Mouse (Mus musculus): ENCODE results near the gene Uchl1.

DNA sequence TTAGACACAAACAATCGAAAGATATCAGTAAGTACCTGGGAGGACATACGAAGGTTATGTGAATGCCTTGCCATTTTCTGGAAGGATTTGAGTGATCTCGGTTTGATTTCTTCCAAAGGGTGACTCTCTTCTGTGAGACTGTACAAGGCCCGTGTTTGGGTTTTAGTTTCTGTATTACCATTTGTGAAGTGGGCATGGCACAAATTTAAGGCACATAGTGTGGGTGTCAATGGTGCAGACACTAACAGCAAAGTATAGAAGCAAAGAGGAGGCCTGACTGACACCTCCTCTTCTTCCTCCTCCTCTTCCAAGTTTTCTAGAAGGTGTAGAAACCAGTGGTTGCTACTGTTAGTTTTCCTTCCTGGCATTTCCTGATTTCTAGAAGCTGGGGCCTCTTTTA is 53.4 kb downstream of the Uchl1 start:
- TF ChIP-seq POLR2A (IDR thresholded peaks at IDR 0.05; ENCODE audit: extremely low read depth, insufficient read depth, low read length) (no peak), CTCF (IDR thresholded peaks at IDR 0.05; ENCODE audit: extremely low read depth, insufficient read depth, low read length) (no peak)

Data from cortical plate, adult 2 months (tissue).